Mouse (Mus musculus) brain, adult 2 months (tissue): ENCODE results near the gene Lpp.

ENCODE experiments used
- DNase-seq: peaks from one replicate; pipeline ENCODE4 v3.0.0; 2011; ENCODE audit warnings: low read depth, low spot score

Gene Lpp

DNA sequence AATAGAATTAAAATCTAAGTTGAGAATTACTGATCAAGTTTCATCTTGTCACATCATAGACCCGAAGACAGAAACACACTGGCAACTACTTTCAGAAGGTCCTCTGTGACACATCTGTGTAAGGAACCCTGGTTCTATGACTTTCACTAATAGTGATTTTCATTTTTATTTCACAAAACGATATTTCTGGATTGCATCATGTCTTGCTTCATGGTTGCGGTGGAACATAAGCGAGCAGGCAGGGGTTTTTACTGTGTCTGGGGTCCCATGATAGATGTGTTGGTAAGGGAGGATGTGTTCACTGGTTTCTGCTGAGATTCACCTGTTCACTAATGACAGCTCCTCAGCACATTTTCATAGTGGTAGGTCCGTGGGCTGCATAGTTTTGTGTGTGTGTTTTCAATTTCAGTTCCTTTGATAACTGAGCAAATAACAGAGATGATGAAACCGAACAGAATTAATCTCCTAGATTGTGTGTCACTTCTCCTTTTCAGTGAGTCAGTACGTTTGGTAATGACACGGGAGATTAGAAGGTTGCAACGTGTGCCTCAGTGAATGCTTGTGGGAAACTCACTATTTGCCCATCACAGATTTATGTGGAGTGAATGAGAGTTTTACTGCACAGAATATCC lies 466.3 kb downstream of the Lpp start:
- no peak for DNase-seq

- peak; percentile 76 for DNase-seq
Observed at GRCm38 (mm10) chr16:24860445-24860844, 467.1 kb downstream of the Lpp start.

DNA sequence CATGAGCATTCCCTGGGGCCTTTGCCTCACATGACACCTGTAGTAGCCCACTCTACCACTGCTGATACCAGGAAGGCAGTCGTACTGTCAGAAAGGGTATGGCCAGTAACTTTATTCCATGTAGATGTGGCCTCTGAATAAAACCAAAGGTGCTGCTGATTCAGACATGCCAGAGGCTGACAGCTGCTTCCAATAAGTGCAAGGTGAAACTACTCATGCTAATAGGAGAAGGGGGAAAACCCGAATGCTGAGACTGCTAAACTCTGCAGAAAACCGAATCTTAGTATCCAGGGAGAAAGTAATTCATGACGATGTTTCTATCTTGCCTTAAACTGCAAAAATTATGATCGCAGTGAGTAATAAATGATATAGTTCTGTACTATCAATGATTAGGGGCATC lies 468.1 kb downstream of the Lpp start:
- DNase-seq: no peak

- DNase-seq: peak; percentile 47
Observed at GRCm38 (mm10) chr16:24874235-24874634, 480.9 kb downstream of the Lpp start.

- no peak for DNase-seq
Observed at GRCm38 (mm10) chr16:24875661-24876060, 482.4 kb downstream of the Lpp start.

DNA sequence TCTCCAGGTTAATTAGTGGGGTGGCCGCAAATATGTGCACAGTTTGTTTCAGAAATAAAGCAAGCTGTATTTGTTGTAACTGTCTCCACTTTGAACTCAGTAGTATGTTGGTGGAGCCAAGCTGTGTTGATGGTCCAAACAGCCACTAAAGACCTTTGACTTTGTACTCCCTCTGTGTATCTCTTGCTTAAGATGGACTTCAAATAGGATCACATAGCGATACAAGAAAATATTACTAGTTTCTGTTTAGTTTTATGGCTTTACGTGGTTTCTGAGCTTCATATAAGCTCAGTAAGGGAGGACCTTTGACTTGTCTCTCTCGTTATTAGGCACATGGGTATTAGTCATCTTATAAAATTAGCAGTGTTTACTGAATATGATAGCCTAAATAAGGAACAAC lies 485.7 kb downstream of the Lpp start:
- DNase-seq: no peak

DNA sequence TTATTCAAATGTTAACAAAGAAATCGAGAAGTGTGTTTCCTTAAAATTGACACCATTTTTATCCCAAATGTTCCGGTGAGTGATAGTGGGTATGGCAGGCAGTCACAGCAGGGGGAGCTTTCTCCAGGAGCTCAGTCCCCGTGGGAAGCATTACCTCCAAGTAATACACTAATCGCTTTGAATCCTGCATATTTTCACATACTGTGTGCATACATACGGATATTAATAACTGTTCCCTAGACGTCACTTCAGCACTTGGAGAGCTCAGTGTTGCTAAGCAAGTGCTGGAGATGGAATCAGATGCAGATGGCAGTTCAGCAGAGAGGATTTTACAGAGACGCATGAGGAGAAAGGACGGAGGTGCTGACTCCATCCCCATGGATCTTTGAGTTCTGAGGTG lies 487.4 kb downstream of the Lpp start:
- peak; percentile 68 for DNase-seq

DNA sequence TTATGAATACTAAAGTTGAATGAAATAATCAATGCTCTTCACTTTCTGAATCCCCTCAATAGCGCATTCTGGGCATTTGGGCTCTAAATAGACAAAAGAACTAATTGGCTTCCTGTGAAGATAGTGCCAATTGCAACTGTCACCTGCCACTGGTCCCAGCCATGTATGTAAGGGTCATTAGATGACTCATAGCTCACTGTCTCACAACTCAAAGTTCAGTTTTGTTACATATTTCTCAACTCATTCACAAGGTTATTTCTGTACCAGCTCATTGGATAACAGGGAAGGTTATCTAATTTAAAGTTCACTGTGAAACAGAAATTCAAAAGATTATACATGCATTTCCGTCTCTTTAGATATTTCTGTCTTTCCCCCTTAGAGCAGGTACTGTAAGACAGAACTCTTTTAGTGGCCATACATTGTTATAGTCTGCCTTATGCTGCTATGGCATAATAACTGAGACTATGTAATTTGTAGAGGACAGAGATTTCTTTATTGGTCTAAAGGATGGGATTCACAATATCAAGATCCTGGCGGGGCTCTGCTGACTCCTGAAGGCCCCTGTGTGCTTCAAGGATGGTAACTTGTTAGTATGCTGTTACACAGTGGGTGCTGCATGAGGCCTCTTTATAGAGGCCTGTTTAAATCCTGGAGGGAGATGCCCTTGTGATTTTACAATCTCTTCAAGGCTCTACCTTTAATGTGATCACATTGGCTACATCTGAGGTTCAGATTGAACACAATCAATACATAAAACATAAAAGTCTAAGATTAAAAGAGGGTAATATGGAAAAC lies 488.9 kb downstream of the Lpp start:
- no peak for DNase-seq

DNA sequence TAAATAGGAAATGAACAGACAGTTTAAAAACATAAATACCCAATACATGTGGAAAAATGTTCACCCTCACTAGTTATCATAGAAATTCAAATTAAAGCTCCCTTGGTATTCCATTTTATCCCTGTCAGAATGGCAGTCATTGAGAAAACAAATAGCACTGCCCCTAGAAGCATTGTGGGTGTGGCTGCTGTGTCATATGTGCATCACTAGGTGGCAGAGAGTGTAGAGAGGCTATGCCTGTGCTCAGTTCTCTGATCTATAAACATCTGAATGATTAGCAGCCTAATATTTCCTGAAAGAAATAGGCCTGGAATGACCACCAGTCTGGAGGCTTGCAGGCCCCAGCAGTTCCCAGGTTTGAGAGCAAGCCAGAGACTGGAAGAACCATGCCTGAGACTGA lies 490.7 kb downstream of the Lpp start:
- no peak for DNase-seq

DNA sequence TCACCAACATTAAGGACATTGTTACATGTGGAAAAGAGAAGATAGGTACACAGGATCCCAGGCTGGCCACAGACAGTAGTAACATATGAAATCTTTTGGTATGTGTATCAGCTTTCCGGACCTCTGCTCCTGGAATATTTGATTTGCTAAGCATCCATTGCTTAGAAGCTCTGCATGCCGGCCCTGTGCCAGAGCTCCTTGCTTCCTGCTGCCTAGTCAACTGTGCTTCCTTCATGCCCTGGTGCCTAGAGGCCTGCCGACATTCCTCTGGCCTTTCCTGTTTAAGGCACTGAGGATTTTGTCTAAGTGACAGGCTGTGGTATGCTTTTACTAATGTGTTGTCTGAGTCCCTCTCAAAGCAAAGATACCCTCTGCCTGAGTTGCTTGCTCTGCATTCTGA lies 493.0 kb downstream of the Lpp start:
- peak; percentile 33 for DNase-seq

GRCm38 (mm10) chr16:24886943-24887342 lies 493.6 kb downstream of the Lpp start:
- DNase-seq: no peak

DNA sequence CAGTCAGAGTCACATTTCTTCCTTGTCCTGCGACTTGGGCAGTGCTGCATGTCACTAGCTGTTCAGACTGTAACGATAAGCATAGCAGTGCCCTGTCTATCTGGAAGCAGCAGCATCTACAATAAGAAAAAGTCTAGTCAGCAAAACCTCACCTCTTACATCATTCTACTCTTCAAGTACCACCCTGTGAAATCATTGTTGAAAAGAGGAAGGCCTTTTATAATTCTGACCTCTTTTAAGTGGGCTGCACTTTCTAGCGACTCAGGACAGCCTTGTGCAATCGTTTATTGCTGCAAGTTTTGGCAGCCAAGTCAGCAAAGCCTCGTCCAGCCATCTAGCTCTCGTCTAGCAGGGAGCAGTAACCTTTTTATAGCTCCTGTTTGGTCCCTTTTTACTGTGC lies 498.1 kb downstream of the Lpp start:
- DNase-seq: no peak

GRCm38 (mm10) chr16:24895160-24895559 lies 501.9 kb downstream of the Lpp start:
- peak; percentile 54 for DNase-seq

GRCm38 (mm10) chr16:24897641-24898040 lies 504.3 kb downstream of the Lpp start:
- DNase-seq: no peak

DNA sequence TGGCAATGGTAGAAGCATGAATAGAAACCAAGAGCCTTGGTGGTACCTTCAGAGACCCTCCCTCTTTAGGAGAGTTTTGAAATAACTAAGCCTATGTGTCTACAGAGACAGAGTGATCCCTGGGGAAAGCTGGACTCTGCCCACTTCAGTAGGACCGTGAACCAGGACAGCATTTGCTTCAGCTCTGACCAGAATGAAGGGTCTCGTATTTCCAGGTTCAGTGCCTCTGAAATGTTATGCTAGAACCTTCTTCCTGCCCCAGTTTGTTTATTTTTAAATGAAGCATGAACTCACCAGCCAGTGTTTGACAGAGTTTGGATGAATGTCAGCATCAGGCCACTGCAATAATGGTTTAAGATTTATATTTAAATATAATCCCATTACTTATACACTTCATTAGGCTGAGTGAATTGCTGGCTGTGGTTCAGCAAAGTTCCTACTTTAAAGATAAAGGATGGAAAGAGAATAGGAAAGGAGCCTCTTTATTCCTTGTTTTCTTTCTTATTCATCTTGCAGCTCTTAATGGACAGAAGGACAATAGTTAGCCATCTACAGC lies 507.0 kb downstream of the Lpp start:
- no peak for DNase-seq

DNA sequence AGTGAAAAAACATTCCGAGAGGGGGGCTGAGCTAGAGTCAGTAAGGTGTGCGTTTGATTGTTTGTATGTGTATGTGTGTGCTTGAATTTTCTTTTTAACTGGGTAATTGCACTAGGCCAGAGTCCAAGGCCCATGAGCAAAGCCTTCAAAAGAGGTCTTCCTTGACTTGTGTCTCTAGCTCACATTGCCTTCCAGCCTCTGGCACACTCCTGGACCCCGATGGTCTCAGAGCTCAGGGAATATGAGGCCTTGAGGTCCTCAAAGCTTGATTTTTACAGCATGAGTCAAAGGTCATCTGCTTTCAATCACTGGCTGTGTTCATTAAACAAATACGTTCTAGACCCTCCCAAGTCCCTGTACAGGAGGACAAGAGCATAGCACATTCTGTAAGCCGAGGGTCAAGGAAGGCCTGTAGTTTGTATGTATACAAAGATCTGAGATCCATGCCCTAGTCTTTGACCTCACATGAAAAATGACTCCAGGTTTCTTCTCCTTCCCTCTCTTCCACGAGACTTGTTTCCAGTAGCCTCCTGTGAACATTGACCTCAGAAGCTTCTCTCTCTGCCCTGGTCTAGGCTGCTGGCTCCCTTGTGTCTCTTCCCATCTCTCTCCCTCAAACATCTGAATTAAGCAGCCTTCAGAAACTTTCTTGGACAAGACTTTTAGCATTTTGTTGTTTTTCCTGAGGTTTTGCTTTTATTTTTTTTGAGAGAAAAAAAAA lies 508.0 kb downstream of the Lpp start:
- DNase-seq: no peak

- DNase-seq: no peak
Observed at GRCm38 (mm10) chr16:24902111-24902510, 508.8 kb downstream of the Lpp start.

DNA sequence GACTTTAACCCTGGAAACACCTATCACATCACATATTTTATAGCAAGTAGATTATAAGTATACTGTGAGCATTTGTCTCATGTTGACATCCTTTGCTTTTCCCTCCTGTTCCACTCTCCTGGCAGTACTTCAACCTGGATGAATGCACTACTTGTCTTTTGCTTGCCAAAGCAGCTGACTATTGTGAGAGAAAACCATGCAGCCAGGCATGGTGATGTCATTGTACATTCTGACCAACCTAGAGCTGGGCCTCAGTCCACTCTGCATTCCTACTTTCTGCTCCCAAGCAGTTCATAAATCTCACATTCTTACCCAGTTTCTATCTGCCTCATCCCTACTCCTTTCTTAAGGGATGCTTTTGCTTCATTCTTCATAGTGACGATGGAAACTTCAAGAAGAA lies 515.6 kb downstream of the Lpp start:
- DNase-seq: peak; percentile 91

DNA sequence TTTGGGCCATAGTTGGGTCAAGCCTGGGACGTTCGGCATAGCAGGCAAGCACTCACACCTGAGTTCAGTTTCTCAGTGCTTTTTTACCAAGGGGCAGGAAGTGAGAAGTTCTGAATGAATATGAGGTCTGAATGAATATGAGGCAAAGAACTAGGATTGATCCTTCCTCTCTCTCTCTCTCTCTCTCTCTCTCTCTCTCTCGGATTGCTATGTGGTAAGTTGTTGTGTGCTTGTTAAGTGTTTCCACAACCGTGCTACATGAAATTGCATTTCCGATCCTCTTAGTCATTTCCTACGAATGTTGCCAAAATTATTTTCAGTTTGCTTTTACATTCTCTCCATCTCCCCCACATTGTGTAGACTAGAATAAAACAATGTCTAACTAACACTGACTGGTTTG lies 517.0 kb downstream of the Lpp start:
- DNase-seq: no peak

- no peak for DNase-seq
Observed at GRCm38 (mm10) chr16:24910834-24911233, 517.5 kb downstream of the Lpp start.

- no peak for DNase-seq
Observed at GRCm38 (mm10) chr16:24912381-24912780, 519.1 kb downstream of the Lpp start.

GRCm38 (mm10) chr16:24913021-24913420 lies 519.7 kb downstream of the Lpp start:
- no peak for DNase-seq
